Mouse (Mus musculus): ENCODE measurements around the gene Zbtb8a. TPM values are rescaled to one million over a fixed set of nuclear protein-coding genes. Genes with fewer than 3 reads are reported as not detected.
"Not testable (repeated sequence)": the region's sequence is repeated elsewhere in the genome, so short reads cannot be mapped to it uniquely, and the experiment has no call there.

Gene Zbtb8a
- 10 to 100 TPM; 12.2 to 14.0 TPM for total RNA-seq (2021)
- long read RNA-seq, experiment 1, transcript Zbtb8a-201 (5 exons, 2,321 nt): major isoform, 7 of 10 reads
- long read RNA-seq, experiment 1, partial matches to known transcripts: 0 of 10 reads
- long read RNA-seq, experiment 1, other reads (novel, unspliced or antisense): 3 of 10 reads
- long read RNA-seq, experiment 2, transcript Zbtb8a-201 (5 exons, 2,321 nt): major isoform, 23 of 28 reads
- long read RNA-seq, experiment 2, partial matches to known transcripts: 2 of 28 reads
- long read RNA-seq, experiment 2, other reads (novel, unspliced or antisense): 3 of 28 reads

- DNase-seq (ENCODE audit: low spot score in 2 of 2): peak; percentile 16 to 19
These were observed at the start of gene Zbtb8a for GRCm38 (mm10) chr4:129377601-129378390. Gene Zbtb8a (minus strand): TSS chr4:129378116.

GRCm38 (mm10) chr4:129418321-129418720 is 40.4 kb upstream of the Zbtb8a start:
- DNase-seq (ENCODE audit: low spot score in 2 of 2): no peak

GRCm38 (mm10) chr4:129416478-129416877 is 38.6 kb upstream of the Zbtb8a start:
- DNase-seq (ENCODE audit: low spot score in 2 of 2): no peak

- no peak for DNase-seq (ENCODE audit: low spot score in 2 of 2)
These were observed 38.0 kb upstream of the Zbtb8a start for GRCm38 (mm10) chr4:129415892-129416291.

- DNase-seq (ENCODE audit: low spot score in 2 of 2): no peak
These were observed 33.1 kb upstream of the Zbtb8a start for GRCm38 (mm10) chr4:129410991-129411390.

GRCm38 (mm10) chr4:129410532-129410931 is 32.6 kb upstream of the Zbtb8a start:
- DNase-seq (ENCODE audit: low spot score in 2 of 2): not testable (repeated sequence)

- peak; percentile 37 to 56 for DNase-seq (ENCODE audit: low spot score in 2 of 2)
These were observed 28.5 kb upstream of the Zbtb8a start for GRCm38 (mm10) chr4:129406447-129406846.

- no peak for DNase-seq (ENCODE audit: low spot score in 2 of 2)
These were observed 21.9 kb upstream of the Zbtb8a start for GRCm38 (mm10) chr4:129399813-129400212.

GRCm38 (mm10) chr4:129396960-129397359 is 19.0 kb upstream of the Zbtb8a start:
- no peak for DNase-seq (ENCODE audit: low spot score in 2 of 2)

GRCm38 (mm10) chr4:129394089-129394870 is 16.4 kb upstream of the Zbtb8a start:
- DNase-seq (ENCODE audit: low spot score in 2 of 2): no peak

- DNase-seq (ENCODE audit: low spot score in 2 of 2): no peak
These were observed 13.1 kb upstream of the Zbtb8a start for GRCm38 (mm10) chr4:129390936-129391557.

GRCm38 (mm10) chr4:129390216-129390743 is 12.4 kb upstream of the Zbtb8a start:
- no peak for DNase-seq (ENCODE audit: low spot score in 2 of 2)

- DNase-seq (ENCODE audit: low spot score in 2 of 2): no peak
These were observed 10.5 kb upstream of the Zbtb8a start for GRCm38 (mm10) chr4:129388404-129388803.

- DNase-seq (ENCODE audit: low spot score in 2 of 2): no peak
These were observed 9.1 kb upstream of the Zbtb8a start for GRCm38 (mm10) chr4:129386989-129387388.

GRCm38 (mm10) chr4:129386269-129386946 is 8.5 kb upstream of the Zbtb8a start:
- DNase-seq (ENCODE audit: low spot score in 2 of 2): no peak

GRCm38 (mm10) chr4:129385685-129386084 is 7.8 kb upstream of the Zbtb8a start:
- no peak for DNase-seq (ENCODE audit: low spot score in 2 of 2)

GRCm38 (mm10) chr4:129384440-129384839 is 6.5 kb upstream of the Zbtb8a start:
- no peak for DNase-seq (ENCODE audit: low spot score in 2 of 2)

- no peak for DNase-seq (ENCODE audit: low spot score in 2 of 2)
These were observed 5.7 kb upstream of the Zbtb8a start for GRCm38 (mm10) chr4:129383586-129383985.

- no peak for DNase-seq (ENCODE audit: low spot score in 2 of 2)
These were observed 4.6 kb upstream of the Zbtb8a start for GRCm38 (mm10) chr4:129382488-129382887.

- DNase-seq (ENCODE audit: low spot score in 2 of 2): no peak
These were observed 4.1 kb upstream of the Zbtb8a start for GRCm38 (mm10) chr4:129382029-129382428.

All from adrenal gland, postnatal 4 days (tissue).